Mouse (Mus musculus) kidney, adult 2 months (tissue): Measurements from ENCODE around the gene Gfra4.

Source experiments
- CTCF ChIP-seq: fragments of 200-500 bp; conservative IDR thresholded peaks from 2 replicates; pipeline ENCODE4 v1.5.1; 2011; ENCODE audit warnings: low read depth, mild to moderate bottlenecking, control low read depth, low read length, moderate library complexity, mixed read lengths; ENCODE audit not compliant: insufficient read depth, insufficient read length
- POLR2A ChIP-seq: fragments of 200-500 bp; IDR thresholded peaks from one replicate; pipeline ENCODE4 v1.6.1; 2011; ENCODE audit warnings: low read depth, low read length, control low read depth

- TF ChIP-seq CTCF (no peak), POLR2A (no peak)
These were observed 6.5 kb downstream of the Gfra4 start for GRCm38 (mm10) chr2:131036343-131036742.
